Mouse (Mus musculus) forelimb bud, embryonic 11.5 days (tissue): ENCODE measurements around the gene Rpl24.

Experiments
- DNase-seq: peaks from one replicate; pipeline ENCODE4 v3.0.0-alpha.2; 2012; ENCODE audit warnings: low read depth, low spot score

The Rpl24 gene

DNA sequence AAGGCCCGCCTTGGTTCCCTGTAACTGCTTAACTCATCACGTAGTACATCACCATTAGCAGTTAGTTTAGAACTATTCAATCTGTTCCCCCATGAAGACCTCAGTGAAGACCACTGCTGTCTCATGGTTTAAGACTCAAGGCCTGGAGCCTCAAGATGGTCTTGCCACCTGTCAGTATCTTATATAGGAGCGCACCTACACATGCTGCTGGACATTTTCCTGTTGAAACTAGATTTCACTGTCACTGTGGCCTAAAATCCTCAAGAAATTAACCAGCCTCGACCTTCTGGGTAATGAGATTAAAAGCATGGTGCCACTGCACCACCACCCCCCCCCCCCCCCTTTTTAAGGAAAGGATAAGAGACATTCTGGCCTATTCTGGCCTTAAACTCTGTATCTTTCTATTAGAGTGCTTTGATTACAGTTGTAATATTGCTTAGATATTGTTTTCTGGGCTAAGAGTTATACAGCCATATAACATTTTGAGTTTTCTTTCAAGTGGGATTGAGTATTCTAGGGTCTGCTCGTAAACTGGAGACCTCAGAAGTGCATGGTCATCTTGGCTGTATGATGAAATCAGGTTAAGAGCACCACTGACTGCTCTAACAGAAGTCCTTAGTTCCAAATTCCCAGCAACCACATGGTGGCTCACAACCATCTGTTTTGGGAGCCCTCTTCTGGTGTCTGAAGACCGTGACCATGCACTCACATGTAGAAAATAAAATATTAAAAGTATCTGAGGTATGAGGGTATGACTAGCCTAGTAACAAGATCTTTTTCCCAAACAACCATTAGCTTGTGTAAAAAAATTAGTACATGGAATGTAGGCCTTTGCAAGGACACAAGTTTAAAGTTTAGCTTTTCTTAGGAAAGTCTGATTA lies 5.9 kb downstream of the Rpl24 start:
- DNase-seq, result no peak

- no peak for DNase-seq
These were observed 6.6 kb downstream of the Rpl24 start for GRCm38 (mm10) chr16:55972626-55973201.

- peak; percentile 99 for DNase-seq
These were observed 7.6 kb downstream of the Rpl24 start, which contains the start of gene Zbtb11 for GRCm38 (mm10) chr16:55973431-55974255. Gene Zbtb11, plus strand, starts transcription at chr16:55973883.

DNA sequence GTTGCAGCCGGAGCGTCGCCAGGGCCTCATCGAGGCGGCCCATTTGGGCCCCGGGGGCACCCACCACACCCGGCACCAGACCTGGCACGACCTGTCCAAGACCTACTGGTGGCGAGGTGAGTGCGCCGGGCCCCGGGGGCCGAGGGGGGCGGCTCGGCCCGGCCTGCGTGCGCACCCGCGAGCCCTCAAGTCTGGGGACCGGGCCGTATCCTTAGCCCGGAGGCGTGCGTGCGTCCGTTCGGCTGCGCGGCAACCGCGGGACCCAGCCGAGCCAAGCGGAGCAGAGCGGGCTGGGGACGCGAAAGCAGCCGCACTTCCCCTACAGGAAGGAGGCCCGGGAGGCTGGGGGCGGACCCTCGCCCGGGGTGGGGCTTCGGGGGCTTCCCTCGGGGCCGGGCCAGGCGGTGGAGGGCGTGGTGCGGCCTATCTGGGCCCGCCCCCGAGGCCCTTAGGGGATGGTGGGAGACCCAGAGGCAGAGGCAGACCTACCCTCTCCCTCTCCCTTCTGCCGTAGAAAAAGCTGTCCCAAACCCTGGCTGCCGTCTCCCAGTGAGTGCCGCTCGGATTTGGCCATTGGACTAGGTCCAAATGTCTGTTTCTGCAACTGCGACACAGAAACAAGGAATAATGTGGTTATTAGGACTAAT lies 8.3 kb downstream of the Rpl24 start:
- peak; percentile 74 for DNase-seq

- DNase-seq, result peak; percentile 28
These were observed 8.8 kb downstream of the Rpl24 start for GRCm38 (mm10) chr16:55974903-55975285.

GRCm38 (mm10) chr16:55986001-55986400 lies 19.9 kb downstream of the Rpl24 start:
- DNase-seq, result no peak

DNA sequence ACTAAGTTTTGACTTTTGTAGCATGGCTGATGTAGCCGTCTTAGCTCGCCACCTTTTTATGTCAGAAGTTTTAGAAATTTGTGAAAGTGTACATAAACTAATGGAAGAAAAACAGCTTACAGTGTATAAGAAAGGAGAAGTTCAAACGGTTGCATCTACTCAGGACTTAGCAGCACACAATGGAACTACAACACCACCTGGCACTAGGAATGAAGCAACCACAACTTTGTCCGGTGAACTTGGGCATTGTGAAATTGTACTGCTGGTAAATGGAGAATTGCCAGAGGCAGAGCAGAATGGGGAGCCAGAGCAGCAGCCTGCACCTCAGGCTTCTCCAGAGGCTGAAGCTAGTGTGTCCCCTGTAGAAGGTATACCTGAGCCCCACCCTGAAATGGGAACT lies 24.2 kb downstream of the Rpl24 start:
- no peak for DNase-seq

- no peak for DNase-seq
These were observed 28.2 kb downstream of the Rpl24 start for GRCm38 (mm10) chr16:55994235-55994634.

- DNase-seq, result no peak
These were observed 40.7 kb downstream of the Rpl24 start for GRCm38 (mm10) chr16:56006798-56007197.

DNA sequence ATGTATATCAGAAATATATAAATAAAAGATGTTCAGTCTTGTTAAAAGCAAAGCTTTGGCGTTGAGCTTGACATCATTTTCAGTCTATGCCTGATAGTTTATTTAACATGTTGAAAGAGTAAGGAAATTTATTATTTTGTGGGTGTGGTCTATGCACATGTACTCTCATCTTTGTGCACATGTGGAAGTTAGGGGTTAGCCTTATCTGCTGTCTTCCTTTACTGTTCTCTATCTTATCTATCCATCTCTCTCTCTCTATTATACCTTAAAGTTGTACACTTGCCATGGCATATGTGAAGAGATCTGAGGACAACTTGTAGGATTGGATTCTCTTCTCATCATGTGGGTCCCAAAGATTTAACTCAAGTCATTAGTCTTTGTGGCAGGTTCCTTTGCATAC lies 42.8 kb downstream of the Rpl24 start:
- no peak for DNase-seq

DNA sequence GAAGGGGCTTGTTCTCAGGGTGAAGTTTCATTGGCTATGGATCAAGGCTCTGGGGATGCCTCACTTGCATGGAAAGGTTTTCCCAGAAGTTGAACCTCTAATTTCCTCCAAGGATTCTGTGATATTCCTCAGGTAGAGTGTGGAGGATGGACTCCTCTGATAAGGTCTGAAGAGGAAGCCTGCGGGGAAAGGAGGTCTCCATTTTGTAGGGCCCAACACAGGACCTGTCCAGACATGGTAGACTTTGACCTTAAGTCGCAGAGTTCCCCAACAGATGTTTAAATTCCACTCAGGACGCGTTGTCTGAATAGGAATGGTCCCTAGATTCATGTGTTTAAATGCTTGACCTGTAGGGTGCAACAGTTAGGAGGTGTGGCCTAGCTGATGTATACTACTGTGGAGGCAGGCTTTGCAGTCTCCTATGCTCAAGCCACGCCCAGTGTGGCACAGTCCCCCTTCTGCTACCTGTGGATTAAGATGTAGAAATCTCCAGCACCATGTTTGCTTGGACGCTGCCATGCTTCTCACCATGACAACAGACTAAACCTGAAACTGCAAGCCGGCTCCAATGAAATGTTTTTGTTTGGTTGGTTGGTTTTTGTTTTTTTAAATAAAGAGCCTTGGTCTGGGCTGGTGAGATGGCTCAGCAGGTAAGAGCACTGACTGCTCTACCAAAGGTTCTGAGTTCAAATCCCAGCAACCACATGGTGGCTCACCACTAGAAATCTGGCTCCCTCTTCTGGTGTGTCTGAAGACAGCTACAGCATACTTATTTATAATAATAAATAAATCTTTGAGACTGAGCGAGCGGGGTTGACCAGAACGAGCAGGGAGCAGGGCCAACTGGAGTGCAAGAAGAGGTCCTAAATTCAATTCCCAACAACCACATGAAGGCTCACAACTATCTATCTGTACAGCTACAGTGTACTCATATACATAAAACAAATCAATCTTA lies 47.0 kb downstream of the Rpl24 start:
- DNase-seq, result no peak

GRCm38 (mm10) chr16:56014076-56014475 lies 48.0 kb downstream of the Rpl24 start:
- no peak for DNase-seq

- DNase-seq, result no peak
These were observed 53.6 kb downstream of the Rpl24 start for GRCm38 (mm10) chr16:56019660-56020059.
